9 mouse cellular contexts compared by ENCODE assay signal in the genomic region with DNA sequence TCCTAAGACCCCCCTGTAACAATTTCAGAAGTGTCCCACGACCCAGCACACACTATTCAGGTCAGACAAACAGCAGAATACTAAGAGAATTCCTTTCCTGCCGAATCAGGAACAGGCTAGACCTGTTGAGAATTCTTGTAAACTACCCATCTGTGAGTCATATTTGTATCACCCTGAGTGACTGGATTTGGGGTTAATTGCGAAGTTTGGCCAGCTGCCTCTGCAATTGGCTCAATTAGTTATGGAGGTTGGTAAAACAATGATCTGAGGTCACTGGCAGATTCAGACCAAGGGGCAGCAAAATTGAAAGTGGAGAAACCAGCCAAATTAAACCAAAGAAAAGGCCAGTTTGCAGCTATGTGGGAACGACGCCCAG.
A peak's percentile ranks its signal among the peaks of the same experiment; 100 is the strongest.
DNase-seq lines count a peak whose midpoint lies in the region; ATAC-seq lines count a peak whose summit lies in the region.
"Had no signal": no experiment of that assay in that cellular context is flagged by ENCODE, and none has a peak within 500 bp of the region (broad histone marks: within the 10 kb centered on the region; RNA-seq: fewer than 3 reads in every experiment).

No protein-coding gene starts in this region.

- H3K27me3 ChIP-seq in neural tube, embryonic 13.5 days: no peaks in the 10 kb centered on the region
- H3K27me3 ChIP-seq: neural tube, embryonic 12.5 days had no signal

- H3K4me1 ChIP-seq in neural tube, embryonic 13.5 days (replicated peaks): peaks cover 34% of the 10 kb centered on the region

- H3K9ac ChIP-seq in neural tube, embryonic 13.5 days: no peak overlapping the region
- H3K9ac ChIP-seq: neural tube, embryonic 12.5 days had no signal

- 44% methylated on average over 5 of the region's 5 CpGs for WGBS in neural tube, embryonic 13.5 days

- intact Hi-C loops in gastrocnemius, postnatal 14 days (cut with DNase I; ENCODE audit: low total_unique reads): no loop called here
- intact Hi-C loops in left cerebral cortex, postnatal 4 days (cut with DNase I): no loop called here

- no peak overlapping the region for H3K4me3 ChIP-seq in neural tube, embryonic 13.5 days
- H3K4me3 ChIP-seq: neural tube, embryonic 12.5 days had no signal

- no peaks in the 10 kb centered on the region for H3K36me3 ChIP-seq in neural tube, embryonic 13.5 days
- H3K36me3 ChIP-seq: neural tube, embryonic 12.5 days had no signal

- H3K4me2 ChIP-seq in neural tube, embryonic 13.5 days: no peak overlapping the region
- H3K4me2 ChIP-seq: neural tube, embryonic 12.5 days had no signal

- H3K9me3 ChIP-seq in neural tube, embryonic 13.5 days: no peaks in the 10 kb centered on the region
- H3K9me3 ChIP-seq: neural tube, embryonic 12.5 days had no signal

- ATAC-seq in neural tube, embryonic 13.5 days (ENCODE audit: low read depth): 0 out of 2 replicates have a peak, but pooled peaks have one; percentile 4
- no peak for ATAC-seq in megakaryocyte progenitor cell, adult 5-6 weeks (replicated peaks; ENCODE audit: poor library complexity)
- no peak for ATAC-seq in monocyte, adult 5-6 weeks (replicated peaks; ENCODE audit: insufficient number of reproducible peaks, low FRiP score, low TSS enrichment, poor library complexity, severe bottlenecking)

- peak overlapping the region; percentile 59 for H3K27ac ChIP-seq in neural tube, embryonic 13.5 days (replicated peaks)
- H3K27ac ChIP-seq: neural tube, embryonic 12.5 days had no signal

- DNase-seq in adrenal gland, adult 8-10 months: peak; percentile 32
- DNase-seq in adrenal gland, adult 18-20 months (ENCODE audit: low spot score in 2 of 2): no peak
- no peak for DNase-seq in neural tube, embryonic 10.5 days (ENCODE audit: extremely low spot score, low spot score)
- peak; percentile 16 for DNase-seq in gastrocnemius, postnatal 14 days
- peak; percentile 68 for DNase-seq in left cerebral cortex, postnatal 4 days

Comparison
In these comparisons a context has a peak if more than half of its experiments do, and no peak if none do; other contexts are left out.
1. DNase-seq: peak in adrenal gland, adult 8-10 months (single experiment), gastrocnemius, postnatal 14 days (single experiment) and left cerebral cortex, postnatal 4 days (single experiment); none in adrenal gland, adult 18-20 months (0 of 2) and neural tube, embryonic 10.5 days (single experiment).